Mouse (Mus musculus) liver, adult 2 months (tissue): ENCODE measurements at regions not wholly inside any gene's neighbourhood (a gene's known extent, or its start where the extent isn't known, plus 50 kb on each side); places are given as distances from the start of the nearest gene placed in this dataset.

Experiments used
- CTCF ChIP-seq: fragments of 200-500 bp; IDR thresholded peaks from 2 replicates; pipeline ENCODE4 v1.5.1; 2011; ENCODE audit warnings: low read depth, low read length, control low read depth
- POLR2A ChIP-seq: fragments of 200-500 bp; IDR thresholded peaks from 2 replicates; pipeline ENCODE4 v1.6.1; 2011; ENCODE audit warnings: low read length, control low read depth; ENCODE audit not compliant: insufficient read depth; ENCODE audit errors: extremely low read depth

DNA sequence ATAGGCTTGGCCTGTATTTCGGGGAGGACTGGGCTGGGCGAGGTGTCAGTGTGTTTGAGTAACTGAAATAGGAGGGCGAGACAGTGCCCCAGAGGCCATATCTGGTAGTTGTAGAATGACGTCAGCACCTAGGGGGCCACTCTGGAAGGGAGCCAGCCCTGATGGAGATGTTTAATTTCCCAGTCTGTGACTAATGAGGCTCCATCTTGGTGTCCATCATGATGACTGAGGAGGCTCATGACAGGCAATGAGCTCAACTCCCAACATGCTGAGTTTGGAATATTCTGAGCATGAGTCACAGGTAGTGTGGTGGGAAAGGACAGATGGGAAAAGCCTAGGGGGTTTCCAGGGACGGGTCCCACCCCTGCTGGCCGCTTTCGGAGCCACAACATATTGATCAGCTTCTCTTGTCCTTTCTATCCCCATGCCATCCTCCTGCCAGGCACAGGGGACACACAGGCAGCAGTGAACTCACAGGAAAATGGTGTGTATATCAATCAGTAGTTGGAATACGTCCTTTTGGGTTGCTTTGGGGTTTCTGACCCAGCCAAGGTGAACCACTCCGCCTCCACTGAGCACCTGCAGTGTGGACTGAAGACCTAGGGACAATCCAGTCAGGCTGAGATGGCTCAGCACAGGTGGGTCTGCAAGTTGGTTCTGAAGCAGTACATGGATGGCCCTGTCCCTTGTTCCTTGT lies 222.5 kb downstream of the Matn1 start:
- TF ChIP-seq CTCF: no peak
- no peak for TF ChIP-seq POLR2A
